Mouse (Mus musculus) adrenal gland, postnatal 14 days (tissue): ENCODE data around the gene Olfr532. TPM values are rescaled to one million over a fixed set of nuclear protein-coding genes. Genes with fewer than 3 reads are reported as not detected.
"Not testable (repeated sequence)": the region's sequence is repeated elsewhere in the genome, so short reads cannot be mapped to it uniquely, and the experiment has no call there.

Source experiments
- DNase-seq: peaks from one replicate; pipeline ENCODE4 v3.0.0; 2021; ENCODE audit warnings: mixed read lengths
- long read RNA-seq, 2 experiments: library from polyadenylated mRNA; stranded (forward); transcript quantifications; one replicate each; pipeline ENCODE4 v2.0.0; 2021
- total RNA-seq: library from RNA; stranded (reverse); gene quantifications from 2 replicates; pipeline ENCODE4 v1.2.3, GENCODE M21; 2021

Gene Olfr532
- total RNA-seq, result not detected in 2 replicates
- long read RNA-seq, experiment 1, result 0 reads
- long read RNA-seq, experiment 2, result 0 reads

DNA sequence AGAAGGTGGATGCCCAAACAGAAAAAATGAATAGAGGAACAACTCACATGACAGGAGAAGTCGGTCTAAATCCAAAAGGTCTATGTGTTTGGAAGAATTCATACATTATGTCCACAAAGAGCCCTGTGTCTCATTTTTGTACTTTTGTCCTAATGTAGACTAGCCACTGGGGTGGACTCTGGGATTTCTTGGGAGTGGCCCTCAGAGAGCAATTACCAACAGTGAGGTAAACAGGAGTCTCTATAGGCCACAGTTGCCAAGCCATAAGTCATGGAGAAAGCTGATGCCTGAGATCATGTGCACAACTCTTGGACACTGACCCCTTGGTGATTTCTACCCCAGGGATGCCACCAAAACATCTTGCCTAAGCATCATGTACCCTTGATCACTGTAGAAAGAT lies at the start of gene Olfr532:
Gene Olfr532 (minus strand): TSS at position 101 of the 400 bp plus-strand sequence.
- no peak for DNase-seq

- DNase-seq, result not testable (repeated sequence)
These were observed 41.6 kb upstream of the Olfr532 start, which contains the start of gene Olfr533 for GRCm38 (mm10) chr7:140463070-140463469. Gene Olfr533, plus strand, starts transcription at chr7:140463370.

- DNase-seq, result no peak
These were observed 21.7 kb upstream of the Olfr532 start for GRCm38 (mm10) chr7:140443141-140443540.

DNA sequence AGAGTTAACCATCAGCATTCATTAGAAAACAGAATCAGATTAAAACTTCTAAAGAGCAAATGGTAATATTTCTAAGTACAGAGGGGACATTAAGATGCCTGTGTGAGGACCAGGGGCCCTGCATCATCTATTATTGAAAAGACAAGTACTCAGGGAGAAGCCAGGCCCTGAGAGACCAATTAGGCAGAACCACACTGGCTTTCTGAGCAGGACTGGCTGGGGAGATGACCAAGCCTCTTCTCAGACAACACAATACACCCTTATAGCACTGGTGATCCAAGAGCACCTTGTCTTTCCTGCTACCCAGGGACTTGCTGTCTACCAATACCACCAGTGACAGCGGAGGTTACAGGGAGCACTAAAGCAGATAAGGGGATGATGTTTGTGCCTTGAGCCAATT lies 18.6 kb downstream of the Olfr532 start, which contains the start of gene Olfr531:
Gene Olfr531 (minus strand): TSS at position 101 of the 400 bp plus-strand sequence.
- no peak for DNase-seq

DNA sequence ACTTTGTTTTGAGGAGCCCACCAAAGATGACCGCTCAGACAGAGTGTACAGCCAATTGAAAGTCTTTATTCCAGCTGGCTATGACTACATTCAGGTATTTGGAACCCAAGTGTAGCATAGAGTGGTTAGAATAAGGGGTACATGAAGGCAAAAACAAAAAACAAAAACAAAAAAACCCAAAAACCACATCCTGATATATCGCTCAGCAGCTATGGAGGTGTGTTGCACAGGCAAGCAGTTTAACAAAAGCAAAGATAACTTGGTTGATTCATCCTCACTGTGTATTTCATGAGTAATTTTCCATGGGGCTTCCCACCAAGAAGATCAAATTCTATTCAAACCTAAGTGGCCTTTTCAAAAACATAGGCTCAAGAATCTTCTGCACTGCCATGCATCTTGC lies 44.5 kb downstream of the Olfr532 start:
- no peak for DNase-seq

GRCm38 (mm10) chr7:140376231-140376630 lies 45.2 kb downstream of the Olfr532 start, which contains the start of gene Olfr530:
Gene Olfr530, minus strand, starts transcription at chr7:140376331.
- DNase-seq, result no peak

DNA sequence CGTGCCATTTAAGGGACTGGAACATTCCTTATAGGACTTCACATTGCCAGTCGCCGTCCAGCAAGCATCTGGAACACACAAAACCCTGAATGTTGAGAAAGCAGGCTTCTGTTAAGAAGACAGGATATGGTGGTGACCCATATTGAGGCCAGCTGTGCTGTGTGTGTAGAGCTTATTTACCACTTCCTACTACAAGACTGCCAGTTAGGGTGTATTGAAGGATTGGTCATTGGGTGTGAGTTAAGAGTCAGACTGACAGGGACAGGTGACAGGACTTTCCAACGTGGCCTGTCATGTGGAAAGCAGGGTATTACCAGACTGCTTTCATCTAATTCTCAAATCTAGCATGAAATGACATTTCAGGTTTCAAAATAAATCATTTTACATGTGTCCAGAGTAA lies 47.1 kb downstream of the Olfr532 start:
- no peak for DNase-seq

Other genes starting within 250 kb of the Olfr532 start
- not detected in 2 replicates for gene Olfr523, start 248.4 kb downstream of the Olfr532 start, total RNA-seq
- gene Olfr524, start 215.7 kb downstream of the Olfr532 start, total RNA-seq, result not detected in 2 replicates
- 0.15 TPM in 1 of 2 replicates, not detected in the other for gene Cd163l1, start 203.4 kb downstream of the Olfr532 start, total RNA-seq
- 0.30 TPM in 1 of 2 replicates, not detected in the other for gene 5830411N06Rik, start 174.4 kb downstream of the Olfr532 start, total RNA-seq
- gene Olfr525, start 100.8 kb downstream of the Olfr532 start, total RNA-seq, result not detected in 2 replicates
- gene Olfr527, start 87.6 kb downstream of the Olfr532 start, total RNA-seq, result not detected in 2 replicates
- gene Olfr60, start 60.0 kb downstream of the Olfr532 start, total RNA-seq, result not detected in 2 replicates
- not detected in 2 replicates for gene Olfr530, start 45.3 kb downstream of the Olfr532 start, total RNA-seq
- not detected in 2 replicates for gene Olfr531, start 18.7 kb downstream of the Olfr532 start, total RNA-seq
- gene Olfr533, start 41.7 kb upstream of the Olfr532 start, total RNA-seq, result not detected in 2 replicates
- not detected in 2 replicates for gene Olfr535, start 62.6 kb upstream of the Olfr532 start, total RNA-seq
- not detected in 2 replicates for gene Olfr536, start 85.8 kb upstream of the Olfr532 start, total RNA-seq
- not detected in 2 replicates for gene Olfr538, start 146.2 kb upstream of the Olfr532 start, total RNA-seq
- not detected in 2 replicates for gene Olfr46, start 179.6 kb upstream of the Olfr532 start, total RNA-seq
- gene Olfr61, start 207.3 kb upstream of the Olfr532 start, total RNA-seq, result not detected in 2 replicates
- not detected in 2 replicates for gene Olfr53, start 224.8 kb upstream of the Olfr532 start, total RNA-seq
- not detected in 2 replicates for gene Olfr539, start 238.3 kb upstream of the Olfr532 start, total RNA-seq